Mouse (Mus musculus): Measurements from ENCODE around the gene Rgr.
"Not testable (repeated sequence)": the region's sequence is repeated elsewhere in the genome, so short reads cannot be mapped to it uniquely, and the experiment has no call there.

Gene Rgr

GRCm38 (mm10) chr14:37048914-37049410, at the start of gene Rgr:
Gene Rgr (minus strand): TSS chr14:37048964.
- no peak for DNase-seq

DNA sequence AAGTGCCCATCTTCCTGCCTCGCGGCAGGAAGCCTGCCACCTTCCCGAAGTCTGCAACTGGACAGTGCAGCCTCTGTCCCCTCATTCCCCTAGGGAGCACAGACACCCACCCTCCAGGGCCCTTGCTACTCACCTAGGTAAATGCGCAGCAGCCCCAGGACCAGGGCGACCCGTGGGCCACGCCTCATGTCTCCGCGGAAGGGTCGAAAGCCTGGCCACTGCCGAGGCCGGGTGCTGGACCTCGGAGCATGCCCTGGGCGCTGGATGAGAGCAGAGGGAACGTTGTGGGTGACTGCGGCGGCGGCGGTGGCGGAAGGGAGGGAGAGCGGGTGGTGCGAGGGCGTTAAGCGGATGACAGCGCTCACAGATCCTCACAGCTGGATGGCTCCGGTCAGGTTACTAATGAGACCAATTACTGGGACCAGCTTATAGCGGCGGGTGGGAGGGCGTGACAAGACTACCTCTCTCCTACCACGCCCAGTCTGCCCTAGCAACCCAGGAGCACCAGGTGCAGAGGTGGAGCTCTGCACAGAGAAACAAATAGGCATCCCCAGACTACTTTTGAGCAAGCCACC, 49.3 kb upstream of the Rgr start, which contains the start of gene Cdhr1:
Gene Cdhr1, minus strand, starts transcription at position 392 of the 575 bp plus-strand sequence.
- DNase-seq = peak; percentile 61

DNA sequence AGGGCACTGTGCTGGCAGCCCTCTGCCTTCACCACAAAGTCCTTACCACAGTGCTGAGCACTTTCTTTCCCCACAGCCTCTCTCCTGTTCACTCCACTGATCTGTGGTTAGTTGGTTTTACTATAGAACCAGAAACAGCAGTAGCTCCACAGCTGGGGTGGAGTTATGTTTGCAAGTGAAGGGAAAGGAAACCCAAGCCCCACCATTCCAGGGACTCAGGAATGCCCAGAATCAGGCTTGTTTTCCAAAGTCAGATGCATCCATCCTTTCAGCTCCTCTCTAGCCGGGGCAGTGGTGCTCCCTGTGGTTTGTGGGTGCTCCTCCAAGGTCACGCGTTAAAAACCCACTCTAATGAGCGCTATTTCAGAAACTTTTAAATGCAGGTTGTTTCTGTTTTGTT, 46.8 kb upstream of the Rgr start:
- DNase-seq = no peak

- DNase-seq = no peak
Measured at GRCm38 (mm10) chr14:37094436-37094835, 45.7 kb upstream of the Rgr start.

- DNase-seq = no peak
Measured at GRCm38 (mm10) chr14:37083755-37084154, 35.0 kb upstream of the Rgr start.

DNA sequence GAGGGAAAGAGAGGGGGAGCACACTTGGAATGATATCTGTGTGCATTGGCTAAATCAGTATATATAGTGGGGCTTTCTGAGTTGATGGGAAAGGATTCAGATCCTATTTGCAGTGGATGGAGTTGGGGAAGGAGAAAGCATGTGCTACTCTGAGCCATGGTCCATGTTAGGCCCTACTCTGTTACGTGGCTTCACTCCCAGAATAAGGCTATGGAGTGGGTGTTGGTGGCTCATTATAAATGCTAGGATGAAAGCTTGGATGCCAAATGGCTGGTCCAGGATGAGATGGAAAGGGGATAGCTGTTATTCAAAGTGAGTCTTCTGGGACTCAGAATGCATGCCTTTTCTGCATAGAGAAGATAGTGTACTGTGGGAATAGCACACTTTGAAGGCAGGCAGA, 32.0 kb upstream of the Rgr start:
- no peak for DNase-seq

GRCm38 (mm10) chr14:37068516-37068915, 19.8 kb upstream of the Rgr start:
- peak; percentile 78 for DNase-seq

DNA sequence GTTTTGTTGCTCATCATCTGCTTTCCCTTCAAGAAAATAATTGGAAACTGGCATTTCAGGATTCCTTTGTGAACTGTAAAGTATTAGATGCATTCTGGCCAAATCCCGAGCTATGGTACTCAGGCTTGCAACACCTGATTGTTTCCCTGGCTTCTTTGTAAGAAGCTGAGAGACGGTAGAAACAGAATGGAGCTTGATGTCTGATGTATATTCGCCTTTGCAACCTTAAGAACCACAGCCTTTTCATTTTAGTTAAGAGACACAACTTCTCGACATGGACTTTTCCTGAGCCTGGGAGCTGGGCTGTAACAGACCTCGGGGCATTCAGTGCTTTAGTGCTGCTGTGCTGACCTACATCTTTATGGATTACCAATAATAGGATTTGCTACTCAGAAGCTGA, 18.9 kb upstream of the Rgr start, which contains the start of gene Lrit2:
Gene Lrit2, plus strand, starts transcription at position 301 of the 400 bp plus-strand sequence.
- no peak for DNase-seq

DNA sequence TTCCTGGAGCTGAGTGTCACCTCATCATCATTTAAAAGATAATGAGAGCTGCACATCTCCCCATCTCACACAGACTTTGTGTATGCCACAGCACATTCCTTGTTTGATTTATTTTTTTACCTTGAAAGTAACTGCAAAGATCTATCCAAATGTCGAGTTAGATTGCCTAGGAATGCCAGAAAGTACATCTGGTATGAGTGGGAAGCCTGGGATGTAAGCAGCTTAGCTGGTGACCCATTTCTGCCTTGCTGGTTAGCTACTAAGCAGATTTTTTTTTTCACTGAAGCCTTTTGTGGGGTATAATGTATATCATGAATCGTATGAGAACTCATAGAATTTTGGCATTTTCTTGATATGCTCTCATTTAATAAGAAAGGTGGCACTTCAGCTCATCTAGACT, 17.9 kb upstream of the Rgr start:
- no peak for DNase-seq

DNA sequence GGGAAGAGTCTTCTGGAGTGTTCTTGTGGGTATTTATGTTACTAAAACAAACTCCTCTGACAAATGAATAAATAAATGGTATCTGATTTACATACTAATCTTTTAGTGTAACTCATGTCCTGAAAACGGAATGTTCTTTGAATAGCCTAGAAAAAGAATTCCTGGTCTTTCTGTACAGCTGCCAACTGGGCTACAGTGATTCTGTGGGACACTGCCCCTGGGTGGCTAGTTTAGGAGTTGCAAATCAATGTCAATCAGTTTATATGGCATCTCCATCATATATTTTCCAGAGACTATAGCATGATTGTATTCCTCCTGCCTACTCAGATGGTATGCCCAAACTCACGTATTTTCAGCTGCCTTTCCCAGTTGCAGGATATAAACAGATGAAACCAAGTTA, 16.1 kb upstream of the Rgr start:
- no peak for DNase-seq

DNA sequence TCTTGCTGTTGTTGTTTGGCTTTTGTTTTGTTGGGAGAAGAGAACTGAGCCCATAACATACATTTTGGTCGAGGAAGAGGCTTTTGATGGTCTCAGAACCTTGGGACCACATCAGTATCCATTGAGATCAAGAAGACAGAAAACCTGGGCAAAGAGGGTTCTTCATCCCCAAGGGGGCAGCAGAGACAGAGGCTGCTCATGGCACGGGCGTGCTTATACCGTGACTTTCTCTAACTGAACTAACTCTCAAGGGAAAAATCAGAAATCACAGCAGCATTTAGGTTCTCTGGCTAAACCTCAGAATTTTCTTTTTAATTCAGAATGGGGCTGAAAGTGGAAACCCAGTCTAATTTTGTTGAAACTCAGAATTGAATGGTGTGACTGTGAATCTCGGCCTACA, 14.3 kb downstream of the Rgr start:
- DNase-seq = peak; percentile 6

- peak; percentile 80 for DNase-seq
Measured at GRCm38 (mm10) chr14:37033241-37033640, 15.5 kb downstream of the Rgr start.

DNA sequence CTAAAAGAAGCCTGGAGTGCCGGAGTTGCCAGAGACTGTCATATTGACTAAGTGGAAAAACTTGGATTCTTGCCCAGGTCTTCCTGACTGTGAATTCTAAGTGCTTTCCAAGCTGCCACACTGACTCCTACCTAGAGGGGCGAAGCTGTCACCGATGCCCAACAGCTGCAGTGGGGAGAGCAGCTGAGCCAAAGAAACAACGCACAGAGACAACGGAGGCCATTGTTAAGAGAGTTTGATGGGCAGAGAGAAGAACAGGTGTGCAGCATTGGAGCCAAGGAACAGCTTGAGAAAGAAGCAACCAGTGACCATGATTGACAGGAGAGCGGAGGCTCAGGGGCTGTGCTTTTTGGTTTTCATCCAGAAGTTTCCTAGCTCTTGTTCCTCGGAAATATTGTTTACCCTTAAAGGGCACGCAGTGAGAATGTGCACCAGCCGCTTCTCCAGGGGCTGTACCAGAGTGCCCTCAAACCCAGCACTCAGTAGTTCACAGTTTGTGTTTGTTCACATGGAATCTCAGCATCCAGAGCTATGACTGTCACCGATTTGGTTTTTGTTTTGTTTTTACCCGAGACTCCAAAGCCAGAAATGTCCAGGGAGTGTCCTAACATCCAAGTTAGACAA, 16.2 kb downstream of the Rgr start:
- no peak for DNase-seq

GRCm38 (mm10) chr14:37028555-37028954, 20.2 kb downstream of the Rgr start:
- DNase-seq = no peak

GRCm38 (mm10) chr14:37027951-37028350, 20.8 kb downstream of the Rgr start:
- no peak for DNase-seq

- DNase-seq = no peak
Measured at GRCm38 (mm10) chr14:37027248-37027933, 21.4 kb downstream of the Rgr start.

DNA sequence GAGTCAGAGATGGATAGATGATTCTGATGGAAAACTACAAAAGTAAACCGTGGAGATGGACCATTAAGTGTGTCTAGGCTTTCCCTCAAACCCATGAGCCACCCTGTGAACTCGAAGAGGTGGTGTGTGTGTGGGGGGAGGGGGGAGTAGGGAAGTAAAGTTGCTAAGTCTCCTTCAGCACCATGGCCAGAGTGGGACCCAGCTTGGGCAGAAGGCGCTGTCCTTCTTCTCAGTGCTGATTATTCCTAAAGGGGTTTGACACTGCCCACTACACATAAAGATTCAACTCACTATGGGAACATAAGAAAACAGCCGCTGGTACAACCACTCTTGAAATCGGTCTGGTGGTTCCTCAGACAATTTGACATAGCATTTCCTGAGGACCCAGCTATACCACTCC, 32.9 kb downstream of the Rgr start:
- peak; percentile 73 for DNase-seq

GRCm38 (mm10) chr14:37013644-37014043, 35.1 kb downstream of the Rgr start:
- no peak for DNase-seq

GRCm38 (mm10) chr14:37009686-37010085, 39.1 kb downstream of the Rgr start:
- DNase-seq = no peak

GRCm38 (mm10) chr14:37006489-37006888, 42.3 kb downstream of the Rgr start:
- DNase-seq = no peak

DNA sequence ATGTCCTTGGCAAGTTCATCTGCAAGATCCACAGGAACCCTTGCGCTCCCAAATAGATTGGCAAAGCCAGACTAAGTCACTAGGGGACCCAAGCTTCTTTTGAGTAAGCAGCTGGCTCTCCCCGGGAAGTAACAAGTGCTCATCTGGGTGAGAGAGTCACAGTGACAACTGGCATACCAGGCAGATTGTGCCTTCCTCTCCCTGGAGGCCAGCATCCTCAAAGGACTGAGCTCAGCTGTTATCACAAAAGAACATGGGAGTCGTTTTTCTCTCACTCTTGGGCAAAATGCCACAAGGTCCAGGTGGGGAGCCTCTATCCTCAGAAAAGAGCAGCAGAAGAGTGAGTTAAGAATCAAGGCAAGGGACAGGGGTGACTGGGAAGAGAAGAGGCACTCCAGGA, 42.9 kb downstream of the Rgr start:
- DNase-seq = no peak

DNA sequence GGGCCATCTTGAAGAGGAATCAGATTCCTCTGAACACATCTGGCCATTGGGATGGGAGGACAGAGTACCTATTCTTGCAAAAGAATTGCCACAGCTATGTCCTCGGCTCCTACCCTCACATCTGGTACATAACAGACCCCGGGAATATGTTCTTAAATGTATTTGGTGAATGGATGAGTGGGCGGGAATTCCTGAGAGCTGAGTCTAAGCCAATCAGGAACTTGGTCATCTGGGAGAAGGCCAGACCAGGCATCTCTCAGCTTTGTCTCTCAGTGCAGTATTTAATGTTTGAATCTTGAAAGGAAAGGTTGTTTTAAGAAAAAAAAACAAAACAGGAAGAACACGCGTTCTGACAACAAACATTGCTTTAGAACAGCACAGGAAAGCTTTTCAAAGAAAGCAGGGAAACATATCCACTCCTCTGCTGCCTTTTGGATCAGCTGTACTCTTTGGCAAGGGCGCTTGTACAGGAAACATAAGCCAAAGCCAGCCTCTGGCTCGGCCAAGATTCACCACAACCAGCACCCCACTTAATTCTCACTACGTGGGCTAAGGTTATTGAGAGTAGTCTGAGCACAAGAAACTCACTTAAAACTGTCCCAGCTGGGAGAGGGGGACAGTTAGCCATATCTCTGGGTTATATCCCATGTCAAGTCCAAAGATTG, 45.2 kb downstream of the Rgr start:
- no peak for DNase-seq

DNA sequence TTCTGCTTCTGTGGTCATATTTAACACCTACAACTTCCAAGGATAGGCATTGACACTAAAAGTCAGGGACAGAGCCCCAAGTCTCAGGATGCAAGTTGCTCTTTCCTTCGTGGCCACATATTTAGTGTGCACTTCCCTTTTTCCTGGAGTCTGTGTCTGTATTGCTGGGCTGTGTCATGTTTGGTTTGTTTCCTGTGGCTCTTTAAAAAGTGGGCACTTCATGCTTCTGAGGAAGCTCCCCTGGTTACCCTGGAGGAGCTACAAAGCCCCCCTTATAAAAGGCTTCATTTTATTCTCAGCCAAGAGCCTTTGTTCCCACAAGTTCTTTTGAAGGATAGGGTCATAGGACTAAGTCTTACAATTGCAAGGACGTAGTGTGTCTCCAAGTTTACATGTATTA, 45.9 kb downstream of the Rgr start:
- DNase-seq = no peak

DNA sequence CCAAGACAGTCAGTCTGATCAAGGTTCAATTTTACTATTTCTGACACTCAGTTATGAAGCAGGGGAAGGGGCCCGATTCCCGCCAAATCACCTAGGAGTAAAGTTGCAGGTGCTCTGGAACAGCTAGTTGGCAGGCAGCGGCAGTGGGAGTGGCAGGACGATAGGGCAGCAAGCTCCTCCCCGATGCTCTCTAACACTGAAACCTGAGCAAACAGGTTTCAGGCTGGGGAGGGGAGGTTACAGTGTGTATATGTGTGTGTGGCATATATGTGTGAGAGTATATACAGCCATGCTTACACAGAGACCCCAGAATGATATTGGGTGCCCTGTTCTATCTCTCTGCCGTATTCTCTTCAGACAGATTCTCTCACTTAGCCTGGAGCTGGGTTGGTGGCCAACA, 48.0 kb downstream of the Rgr start:
- DNase-seq = not testable (repeated sequence)
